Mouse (Mus musculus): Measurements from ENCODE around the gene Atp1a2. TPM values are rescaled to one million over a fixed set of nuclear protein-coding genes. Genes with fewer than 3 reads are reported as not detected.

Gene Atp1a2
- polyA plus RNA-seq, 1 experiment from 2014 or later: 74.3 TPM

- Histone ChIP-seq H3K4me1 (replicated peaks) (peaks cover 43% of the 10 kb centered on the region), H3K27ac (replicated peaks) (peak overlapping the region; percentile 72), H3K27me3 (no peaks in the 10 kb centered on the region), H3K9ac (peak overlapping the region; percentile 46), H3K4me2 (peak overlapping the region; percentile 64), H3K36me3 (no peaks in the 10 kb centered on the region), H3K9me3 (no peaks in the 10 kb centered on the region), H3K4me3 (peak overlapping the region; percentile 52)
- ATAC-seq (ENCODE audit: low FRiP score, low read depth): 0 out of 2 replicates have a peak, but pooled peaks have one; percentile 4
- 10% methylated on average over 23 of the region's 23 CpGs for WGBS
Measured at GRCm38 (mm10) chr1:172311248-172311906, 13.5 kb upstream of the Atp1a2 start.

- H3K36me3 ChIP-seq: no peaks in the 10 kb centered on the region
- H3K4me3 ChIP-seq: peak overlapping the region; percentile 31
- peak; percentile 78 for ATAC-seq (ENCODE audit: low FRiP score, low read depth)
- WGBS: under 1% methylated on average over 14 of the region's 14 CpGs
- H3K27ac ChIP-seq (replicated peaks): peak overlapping the region; percentile 80
- no peaks in the 10 kb centered on the region for H3K9me3 ChIP-seq
- H3K9ac ChIP-seq: peak overlapping the region; percentile 38
- H3K4me2 ChIP-seq: peak overlapping the region; percentile 69
- peaks cover 38% of the 10 kb centered on the region for H3K4me1 ChIP-seq (replicated peaks)
- no peaks in the 10 kb centered on the region for H3K27me3 ChIP-seq
Measured at GRCm38 (mm10) chr1:172309699-172310398, 12.0 kb upstream of the Atp1a2 start.

- WGBS: 80% methylated on average over 1 of the region's 1 CpGs
- Histone ChIP-seq H3K9me3 (no peaks in the 10 kb centered on the region), H3K27me3 (no peaks in the 10 kb centered on the region), H3K36me3 (no peaks in the 10 kb centered on the region), H3K4me1 (replicated peaks) (peaks cover 31% of the 10 kb centered on the region), H3K9ac (no peak overlapping the region), H3K27ac (replicated peaks) (peak overlapping the region; percentile 66), H3K4me3 (no peak overlapping the region), H3K4me2 (no peak overlapping the region)
- no peak for ATAC-seq (ENCODE audit: low FRiP score, low read depth)
Measured at GRCm38 (mm10) chr1:172308409-172308808, 10.5 kb upstream of the Atp1a2 start.

- Histone ChIP-seq H3K9me3 (no peaks in the 10 kb centered on the region), H3K9ac (no peak overlapping the region), H3K27ac (replicated peaks) (peak overlapping the region; percentile 66), H3K36me3 (no peaks in the 10 kb centered on the region), H3K4me2 (no peak overlapping the region), H3K4me1 (replicated peaks) (peaks cover 28% of the 10 kb centered on the region), H3K27me3 (no peaks in the 10 kb centered on the region), H3K4me3 (no peak overlapping the region)
- no peak for ATAC-seq (ENCODE audit: low FRiP score, low read depth)
- WGBS: 51% methylated on average over 10 of the region's 10 CpGs
Measured at GRCm38 (mm10) chr1:172307936-172308335, 10.1 kb upstream of the Atp1a2 start.

- H3K27ac ChIP-seq (replicated peaks): peak overlapping the region; percentile 51; the same call in 1 of the 2 replicates
- 66% methylated on average over 6 of the region's 6 CpGs for WGBS
- no peak overlapping the region for H3K9ac ChIP-seq
- H3K4me2 ChIP-seq: no peak overlapping the region
- H3K9me3 ChIP-seq: no peaks in the 10 kb centered on the region
- no peak overlapping the region for H3K4me3 ChIP-seq
- H3K4me1 ChIP-seq (replicated peaks): peaks cover 32% of the 10 kb centered on the region
- H3K27me3 ChIP-seq: no peaks in the 10 kb centered on the region
- no peak for ATAC-seq (ENCODE audit: low FRiP score, low read depth)
- no peaks in the 10 kb centered on the region for H3K36me3 ChIP-seq
Measured at GRCm38 (mm10) chr1:172306885-172307284, 9.0 kb upstream of the Atp1a2 start.

DNA sequence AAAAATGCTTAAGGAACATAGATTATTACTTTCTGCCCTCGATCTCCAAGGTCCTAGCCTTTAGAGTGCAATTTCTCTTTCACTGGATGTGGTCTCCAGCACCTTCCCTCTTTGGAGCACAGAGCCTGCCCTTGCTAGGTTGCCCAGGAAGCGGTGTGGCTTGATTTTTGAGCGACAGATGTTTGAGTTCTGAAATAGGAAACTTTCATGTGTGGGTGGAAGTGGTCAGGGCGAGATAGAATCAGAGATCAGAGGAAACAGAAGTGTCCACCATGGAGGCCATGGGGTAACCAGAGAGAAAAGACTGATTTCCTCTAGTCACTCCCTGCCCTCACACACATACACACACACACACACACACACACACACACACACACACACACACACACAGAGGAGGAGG, 8.3 kb upstream of the Atp1a2 start:
- H3K4me1 ChIP-seq (replicated peaks): peaks cover 36% of the 10 kb centered on the region
- H3K27ac ChIP-seq (replicated peaks): no peak overlapping the region
- H3K4me2 ChIP-seq: no peak overlapping the region
- WGBS: 88% methylated on average over 4 of the region's 4 CpGs
- no peak overlapping the region for H3K4me3 ChIP-seq
- no peaks in the 10 kb centered on the region for H3K27me3 ChIP-seq
- no peak overlapping the region for H3K9ac ChIP-seq
- no peak for ATAC-seq (ENCODE audit: low FRiP score, low read depth)
- H3K36me3 ChIP-seq: no peaks in the 10 kb centered on the region
- no peaks in the 10 kb centered on the region for H3K9me3 ChIP-seq

DNA sequence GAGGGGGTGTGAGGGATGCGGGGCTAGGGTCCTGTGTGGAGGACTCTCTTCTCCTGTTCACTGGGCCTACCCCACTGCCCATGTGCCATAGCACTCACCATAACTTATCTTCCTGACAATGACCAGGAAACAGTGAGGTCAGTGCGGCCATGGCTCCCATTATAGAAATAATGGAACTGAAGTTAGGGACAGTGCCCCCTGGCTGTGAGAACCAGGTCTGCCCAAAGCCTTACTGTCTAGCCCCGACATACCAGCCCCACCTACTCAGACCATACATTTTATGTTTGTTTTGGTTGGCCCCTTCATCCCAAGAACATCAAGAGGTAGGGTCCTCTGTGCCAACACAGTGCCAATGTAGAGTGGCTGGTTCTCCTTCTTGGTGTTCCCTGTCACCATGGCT, 7.8 kb upstream of the Atp1a2 start:
- WGBS: 80% methylated on average over 3 of the region's 3 CpGs
- H3K4me1 ChIP-seq (replicated peaks): peaks cover 38% of the 10 kb centered on the region
- no peak overlapping the region for H3K4me2 ChIP-seq
- H3K9me3 ChIP-seq: no peaks in the 10 kb centered on the region
- no peak overlapping the region for H3K9ac ChIP-seq
- H3K4me3 ChIP-seq: no peak overlapping the region
- H3K27me3 ChIP-seq: no peaks in the 10 kb centered on the region
- no peaks in the 10 kb centered on the region for H3K36me3 ChIP-seq
- no peak overlapping the region for H3K27ac ChIP-seq (replicated peaks)
- ATAC-seq (ENCODE audit: low FRiP score, low read depth): no peak

DNA sequence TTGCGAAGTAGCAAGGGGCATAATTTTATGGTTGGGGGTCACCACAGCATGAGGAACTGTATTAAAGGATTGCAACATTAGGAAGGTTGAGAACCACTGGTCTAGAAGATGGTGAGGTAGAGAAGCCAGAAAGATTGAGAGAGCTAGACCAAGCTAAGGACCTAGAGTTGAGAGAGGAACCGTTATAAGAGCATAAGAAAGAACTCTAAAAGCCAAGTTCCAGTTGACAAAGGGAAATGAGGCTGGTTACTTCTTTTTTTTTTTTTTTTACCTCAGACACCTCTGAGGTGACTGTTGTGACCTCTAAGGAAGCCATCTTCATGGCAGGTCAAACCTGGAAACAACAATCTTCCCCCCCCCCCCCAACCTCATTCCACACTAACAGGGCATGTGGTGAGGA, 7.3 kb upstream of the Atp1a2 start:
- Histone ChIP-seq H3K9ac (no peak overlapping the region), H3K4me3 (no peak overlapping the region), H3K4me1 (replicated peaks) (peaks cover 40% of the 10 kb centered on the region), H3K27me3 (no peaks in the 10 kb centered on the region), H3K9me3 (no peaks in the 10 kb centered on the region), H3K27ac (replicated peaks) (no peak overlapping the region), H3K4me2 (no peak overlapping the region), H3K36me3 (no peaks in the 10 kb centered on the region)
- WGBS: 93% methylated on average over 2 of the region's 2 CpGs
- no peak for ATAC-seq (ENCODE audit: low FRiP score, low read depth)

GRCm38 (mm10) chr1:172304443-172304842, 6.6 kb upstream of the Atp1a2 start:
- H3K27ac ChIP-seq (replicated peaks): no peak overlapping the region
- no peaks in the 10 kb centered on the region for H3K36me3 ChIP-seq
- no peak overlapping the region for H3K4me3 ChIP-seq
- no peak for ATAC-seq (ENCODE audit: low FRiP score, low read depth)
- 75% methylated on average over 6 of the region's 6 CpGs for WGBS
- no peak overlapping the region for H3K4me2 ChIP-seq
- peaks cover 34% of the 10 kb centered on the region for H3K4me1 ChIP-seq (replicated peaks)
- H3K27me3 ChIP-seq: no peaks in the 10 kb centered on the region
- no peaks in the 10 kb centered on the region for H3K9me3 ChIP-seq
- H3K9ac ChIP-seq: no peak overlapping the region

DNA sequence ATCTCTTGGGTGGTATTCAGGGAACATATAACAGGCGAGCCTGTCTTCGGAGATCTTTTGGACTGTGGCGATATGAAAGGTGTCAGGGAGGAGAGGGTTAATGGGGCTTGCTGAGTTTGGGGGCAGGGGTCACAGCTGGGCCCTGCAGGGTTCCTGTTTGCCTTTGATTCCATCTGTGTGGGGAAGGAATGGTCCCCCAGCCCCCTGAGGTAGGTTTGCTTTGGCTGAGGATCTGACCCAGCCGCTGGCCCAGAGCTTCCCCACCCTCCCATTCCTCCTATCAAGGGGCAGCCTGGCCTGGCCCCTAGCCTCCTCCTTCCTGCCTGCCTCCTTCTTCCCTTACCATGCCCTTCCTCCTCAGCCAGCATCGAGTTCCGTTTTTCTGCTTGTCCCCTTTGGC, 5.0 kb upstream of the Atp1a2 start:
- Histone ChIP-seq H3K27me3 (no peaks in the 10 kb centered on the region), H3K36me3 (no peaks in the 10 kb centered on the region), H3K27ac (replicated peaks) (no peak overlapping the region), H3K4me2 (no peak overlapping the region), H3K4me1 (replicated peaks) (peaks cover 27% of the 10 kb centered on the region), H3K4me3 (no peak overlapping the region), H3K9me3 (no peaks in the 10 kb centered on the region), H3K9ac (no peak overlapping the region)
- WGBS: 16% methylated on average over 6 of the region's 6 CpGs
- no peak for ATAC-seq (ENCODE audit: low FRiP score, low read depth)

DNA sequence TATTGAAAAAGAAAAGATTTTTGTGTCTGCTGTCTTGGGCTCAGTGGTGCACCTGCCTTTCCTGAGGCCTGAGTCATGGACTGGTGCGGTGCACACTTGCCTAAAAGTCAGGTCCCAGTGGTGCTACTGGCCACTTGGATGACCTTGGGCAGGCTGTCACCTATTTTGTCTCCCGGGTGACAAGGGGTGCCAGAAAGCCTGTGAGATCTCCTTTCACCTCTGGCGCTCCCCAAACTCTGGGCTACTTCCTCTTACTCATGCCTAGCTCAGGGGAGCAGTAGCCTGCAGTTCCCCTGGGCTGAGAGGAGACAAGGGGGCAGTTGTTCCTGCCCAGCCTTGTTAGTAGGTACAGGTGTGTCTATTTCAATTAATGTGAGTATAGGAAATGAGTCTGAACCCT, 4.4 kb upstream of the Atp1a2 start:
- no peak overlapping the region for H3K9ac ChIP-seq
- no peak overlapping the region for H3K4me2 ChIP-seq
- H3K36me3 ChIP-seq: no peaks in the 10 kb centered on the region
- H3K4me3 ChIP-seq: no peak overlapping the region
- no peaks in the 10 kb centered on the region for H3K27me3 ChIP-seq
- H3K27ac ChIP-seq (replicated peaks): 0 out of 2 replicates have a peak overlapping the region, but pooled peaks have one; percentile 14
- peaks cover 27% of the 10 kb centered on the region for H3K4me1 ChIP-seq (replicated peaks)
- 55% methylated on average over 3 of the region's 3 CpGs for WGBS
- no peak for ATAC-seq (ENCODE audit: low FRiP score, low read depth)
- no peaks in the 10 kb centered on the region for H3K9me3 ChIP-seq

GRCm38 (mm10) chr1:172301180-172301579, 3.3 kb upstream of the Atp1a2 start:
- Histone ChIP-seq H3K4me1 (replicated peaks) (peaks cover 27% of the 10 kb centered on the region), H3K4me3 (no peak overlapping the region), H3K27ac (replicated peaks) (peak overlapping the region; percentile 52), H3K9ac (no peak overlapping the region), H3K27me3 (no peaks in the 10 kb centered on the region), H3K9me3 (no peaks in the 10 kb centered on the region), H3K36me3 (no peaks in the 10 kb centered on the region), H3K4me2 (no peak overlapping the region)
- 24% methylated on average over 12 of the region's 12 CpGs for WGBS
- ATAC-seq (ENCODE audit: low FRiP score, low read depth): peak; percentile 71
